Mouse (Mus musculus) heart, adult 2 months (tissue): Measurements from ENCODE around the gene Krt77. TPM values are rescaled to one million over a fixed set of nuclear protein-coding genes. Genes with fewer than 3 reads are reported as not detected.

ENCODE experiments used
- DNase-seq, 2 experiments: peaks; one replicate each; pipeline ENCODE4 v3.0.0; 2021
- H3K27ac ChIP-seq: fragments of 200-600 bp; 2 replicates; pipeline ENCODE4 v1.8.1; 2022
- H3K27me3 ChIP-seq: fragments of 200-500 bp; 2 replicates; pipeline ENCODE4 v1.6.1; 2012; ENCODE audit warnings: mild to moderate bottlenecking, low read length, inconsistent platforms, mixed read lengths; ENCODE audit not compliant: control insufficient read depth, insufficient read depth
- H3K36me3 ChIP-seq: fragments of 200-500 bp; 2 replicates; pipeline ENCODE4 v1.6.1; 2012; ENCODE audit warnings: low read length, inconsistent platforms; ENCODE audit not compliant: control insufficient read depth, insufficient read depth
- H3K4me1 ChIP-seq: fragments of 200-500 bp; 2 replicates; pipeline ENCODE4 v1.6.1; 2011; ENCODE audit warnings: low read length; ENCODE audit not compliant: control insufficient read depth, insufficient read depth
- H3K4me3 ChIP-seq: fragments of 200-600 bp; 2 replicates; pipeline ENCODE4 v1.8.1; 2022
- H3K79me2 ChIP-seq: fragments of 200-500 bp; replicated peaks from 2 replicates; pipeline ENCODE4 v1.6.1; 2012; ENCODE audit warnings: mild to moderate bottlenecking, inconsistent platforms, low read length, moderate library complexity, mixed read lengths; ENCODE audit not compliant: control insufficient read depth, insufficient read depth
- H3K9ac ChIP-seq: fragments of 200-500 bp; 2 replicates; pipeline ENCODE4 v1.6.1; 2012; ENCODE audit warnings: low read depth, mild to moderate bottlenecking, control low read depth, inconsistent platforms, low read length, mixed read lengths
- CTCF ChIP-seq: fragments of 200-600 bp; IDR thresholded peaks from 2 replicates; pipeline ENCODE4 v1.8.1; 2022; ENCODE audit warnings: antibody characterized with exemption, mild to moderate bottlenecking, moderate library complexity
- EP300 ChIP-seq: fragments of 200-500 bp; IDR thresholded peaks from 2 replicates; pipeline ENCODE4 v1.6.1; 2011; ENCODE audit warnings: low read depth, low read length, control low read depth; ENCODE audit not compliant: insufficient read depth
- POLR2A ChIP-seq: fragments of 200-500 bp; IDR thresholded peaks from 2 replicates; pipeline ENCODE4 v1.6.1; 2011; ENCODE audit warnings: mild to moderate bottlenecking, low read depth, low read length, control low read depth; ENCODE audit not compliant: insufficient read depth
- WGBS: fragments of 180-500 bp; shearing (Covaris S2); methylation state at CpG from one replicate; pipeline ENCODE4 v1.1.7; 2018; 5-methylcytosine and 5-hydroxymethylcytosine counted together
- intact Hi-C: fragments of 180-260 bp; cut with DNase I; formaldehyde crosslinking; loops from one replicate; pipeline ENCODE4 v1.15.1; 2025
- microRNA-seq, 2 experiments: library from miRNA; unstranded; fragments of <30 nt; microRNA quantifications; one replicate each; pipeline ENCODE4 v1.2.0; 2021
- polyA plus RNA-seq: library from polyadenylated mRNA; depleted of rRNA; stranded (reverse); fragments of >200 nt; gene quantifications from 2 replicates; pipeline ENCODE4 v1.2.3, GENCODE M21; 2012; rRNA removed
- total RNA-seq, 2 experiments: library from RNA; stranded (reverse); gene quantifications; 2 replicates each; pipeline ENCODE4 v1.2.3; 2021

The Krt77 gene
- total and polyA plus RNA-seq, 3 experiments, result 0.31 TPM; not detected in 2

- Histone ChIP-seq H3K27me3 (no peaks in the 10 kb centered on the region; the same call in 1 of the 2 replicates), H3K4me3 (no peak overlapping the region), H3K4me1 (no peaks in the 10 kb centered on the region), H3K79me2 (no peaks in the 10 kb centered on the region), H3K9ac (no peak overlapping the region), H3K36me3 (no peaks in the 10 kb centered on the region), H3K27ac (no peak overlapping the region)
- intact Hi-C loops, result no loop called here
- no peak for DNase-seq
- WGBS, result 18% methylated on average over 3 of the region's 3 CpGs
- TF ChIP-seq POLR2A, result no peak
- TF ChIP-seq EP300, result no peak
- TF ChIP-seq CTCF, result no peak
These were observed 47.7 kb downstream of the Krt77 start for GRCm38 (mm10) chr15:101821786-101822185.

- Histone ChIP-seq H3K4me3 (no peak within 1 kb of the TSS), H3K9ac (no peak within 1 kb of the TSS)
These were observed 51.6 kb downstream of the Krt77 start, which contains the start of gene Krt2 for GRCm38 (mm10) chr15:101817875-101818274. TSS of gene Krt2 (minus strand) at chr15:101818169.

More at GRCm38 (mm10) chr15:101817875-101818274, 51.6 kb downstream of the Krt77 start, which contains the start of gene Krt2:
- no peak for TF ChIP-seq POLR2A
- H3K36me3 ChIP-seq, result no peaks in the 10 kb centered on the region
- 65% methylated on average over 16 of the region's 16 CpGs for WGBS
- no peaks in the 10 kb centered on the region for H3K4me1 ChIP-seq
- no peak within 1 kb of the TSS for H3K27ac ChIP-seq
- H3K27me3 ChIP-seq, result no peaks in the 10 kb centered on the region; the same call in 1 of the 2 replicates
- H3K79me2 ChIP-seq, result no peaks in the 10 kb centered on the region
- DNase-seq, result no peak
- intact Hi-C loops, result no loop called here

Small RNAs within 50 kb of the gene (microRNA-seq; reads per million reads assigned to microRNA genes)
- gene Gm44356, result 0 reads per million in 2 experiments

Other genes with a start within 250 kb of the Krt77 start
- gene Gm5414, start 241.5 kb downstream of the Krt77 start, total RNA-seq, result not detected
- gene Gm5414, start 241.5 kb downstream of the Krt77 start, polyA plus RNA-seq, result not detected in 2 replicates
- not detected for gene Gm5478, start 222.3 kb downstream of the Krt77 start, total RNA-seq
- gene Gm5478, start 222.3 kb downstream of the Krt77 start, polyA plus RNA-seq, result not detected in 2 replicates
- gene Krt6b, start 189.4 kb downstream of the Krt77 start, total RNA-seq, result not detected
- 0.04 TPM in 1 of 2 replicates, not detected in the other for gene Krt6b, start 189.4 kb downstream of the Krt77 start, polyA plus RNA-seq
- gene Krt6a, start 175.4 kb downstream of the Krt77 start, total RNA-seq, result not detected
- gene Krt6a, start 175.4 kb downstream of the Krt77 start, polyA plus RNA-seq, result not detected in 2 replicates
- gene Krt5, start 156.8 kb downstream of the Krt77 start, total RNA-seq, result under 1 TPM in 1 of 2 experiments, not detected in 1; 0.23 TPM
- 1.3 TPM in 1 of 2 replicates, not detected in the other for gene Krt5, start 156.8 kb downstream of the Krt77 start, polyA plus RNA-seq
- not detected for gene Krt71, start 126.6 kb downstream of the Krt77 start, total RNA-seq
- not detected in 2 replicates for gene Krt71, start 126.6 kb downstream of the Krt77 start, polyA plus RNA-seq
- not detected for gene Krt72, start 83.2 kb downstream of the Krt77 start, total RNA-seq
- not detected in 2 replicates for gene Krt72, start 83.2 kb downstream of the Krt77 start, polyA plus RNA-seq
- gene Krt73, start 67.4 kb downstream of the Krt77 start, total RNA-seq, result not detected
- not detected in 2 replicates for gene Krt73, start 67.4 kb downstream of the Krt77 start, polyA plus RNA-seq
- gene Krt2, start 51.5 kb downstream of the Krt77 start, total RNA-seq, result not detected
- not detected in 2 replicates for gene Krt2, start 51.5 kb downstream of the Krt77 start, polyA plus RNA-seq
- not detected for gene Krt1, start 18.9 kb downstream of the Krt77 start, total RNA-seq
- 0.04 TPM in 1 of 2 replicates, not detected in the other for gene Krt1, start 18.9 kb downstream of the Krt77 start, polyA plus RNA-seq
- not detected for gene Krt76, start 23.2 kb upstream of the Krt77 start, total RNA-seq
- not detected in 2 replicates for gene Krt76, start 23.2 kb upstream of the Krt77 start, polyA plus RNA-seq
- not detected for gene Krt4, start 55.0 kb upstream of the Krt77 start, total RNA-seq
- gene Krt4, start 55.0 kb upstream of the Krt77 start, polyA plus RNA-seq, result 0.43 TPM in 1 of 2 replicates, not detected in the other
- gene Krt79, start 70.6 kb upstream of the Krt77 start, total RNA-seq, result under 1 TPM in 1 of 2 experiments, not detected in 1; 0.27 TPM
- 1.5 and 2.3 TPM in 2 replicates for gene Krt79, start 70.6 kb upstream of the Krt77 start, polyA plus RNA-seq
- under 1 TPM in 1 of 2 experiments, not detected in 1; 0.08 TPM for gene Krt78, start 84.6 kb upstream of the Krt77 start, total RNA-seq
- gene Krt78, start 84.6 kb upstream of the Krt77 start, polyA plus RNA-seq, result not detected in 2 replicates
- 1 to 10 TPM; 1.7 TPM for gene Krt8, start 134.8 kb upstream of the Krt77 start, total RNA-seq
- 2.3 and 9.8 TPM in 2 replicates for gene Krt8, start 134.8 kb upstream of the Krt77 start, polyA plus RNA-seq
- gene Krt18, start 158.5 kb upstream of the Krt77 start, total RNA-seq, result 1 to 10 TPM; 2.6 to 2.7 TPM
- gene Krt18, start 158.5 kb upstream of the Krt77 start, polyA plus RNA-seq, result 2.7 and 6.7 TPM in 2 replicates
- gene Eif4b, start 204.1 kb upstream of the Krt77 start, total RNA-seq, result 100 to 1,000 TPM; 138 to 177 TPM
- 50.7 and 87.9 TPM in 2 replicates for gene Eif4b, start 204.1 kb upstream of the Krt77 start, polyA plus RNA-seq
- 100 to 1,000 TPM; 114 to 130 TPM for gene Tns2, start 230.7 kb upstream of the Krt77 start, total RNA-seq
- 157 and 184 TPM in 2 replicates for gene Tns2, start 230.7 kb upstream of the Krt77 start, polyA plus RNA-seq